Mouse (Mus musculus): ENCODE data around the gene Rims1.

Gene Rims1

DNA sequence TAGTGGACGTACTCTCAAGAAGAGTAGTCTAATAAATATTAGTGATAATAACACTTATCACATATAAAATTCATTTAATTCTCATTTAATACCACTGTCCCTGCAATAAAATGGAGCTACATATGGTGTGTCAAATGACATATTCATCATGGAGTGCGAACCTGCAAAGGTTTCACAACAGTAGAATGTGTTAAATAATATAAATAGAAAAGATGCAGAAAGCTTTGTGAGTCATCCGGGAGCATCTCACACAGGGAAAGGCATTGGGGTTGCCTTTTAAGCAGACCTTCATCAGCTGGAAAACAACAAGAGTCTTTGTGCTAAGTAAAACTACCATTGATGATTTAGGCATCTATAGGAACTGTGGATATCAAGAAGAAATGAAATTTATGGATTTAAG, 220.2 kb downstream of the Rims1 start:
- DNase-seq (ENCODE audit: low spot score), result no peak

DNA sequence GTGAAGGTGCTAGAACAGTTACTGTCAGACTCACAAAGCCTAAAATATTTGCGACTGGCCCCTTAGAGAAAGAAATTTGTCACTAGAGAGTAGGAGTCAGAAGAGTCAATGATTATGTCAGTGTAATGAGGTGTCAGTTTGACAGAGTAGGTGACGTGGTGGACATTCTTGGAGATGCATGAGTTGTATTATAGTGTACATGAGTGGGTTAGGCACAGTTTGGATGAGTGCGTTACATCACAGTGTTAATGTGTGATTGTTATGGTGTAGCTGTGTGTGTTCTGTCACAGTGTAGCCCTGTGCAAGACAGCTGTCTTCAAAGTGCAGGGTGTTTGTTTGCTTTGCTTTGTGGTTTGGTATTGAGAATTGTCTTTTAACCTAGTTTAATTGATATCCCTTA, 226.3 kb downstream of the Rims1 start:
- DNase-seq (ENCODE audit: low spot score), result no peak

DNA sequence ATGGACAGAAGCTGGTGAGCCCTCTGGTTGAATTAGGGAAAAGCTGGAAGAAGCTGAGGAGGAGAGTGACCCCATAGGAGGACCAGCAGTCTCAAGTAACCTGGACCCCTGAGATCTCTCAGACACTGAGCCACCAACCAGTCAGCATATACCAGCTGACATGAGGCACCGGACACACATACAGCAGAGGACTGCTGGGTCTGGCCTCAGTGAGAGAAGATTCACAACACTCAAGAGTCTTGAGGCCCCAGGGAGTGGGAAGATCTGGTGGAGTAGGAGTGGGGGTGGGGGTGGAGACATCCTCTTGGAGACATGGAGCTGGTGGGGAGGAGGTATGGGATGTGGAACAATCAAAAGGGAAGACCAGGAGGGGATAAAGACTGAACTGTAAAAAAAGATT, 233.1 kb downstream of the Rims1 start:
- DNase-seq (ENCODE audit: low spot score), result no peak

DNA sequence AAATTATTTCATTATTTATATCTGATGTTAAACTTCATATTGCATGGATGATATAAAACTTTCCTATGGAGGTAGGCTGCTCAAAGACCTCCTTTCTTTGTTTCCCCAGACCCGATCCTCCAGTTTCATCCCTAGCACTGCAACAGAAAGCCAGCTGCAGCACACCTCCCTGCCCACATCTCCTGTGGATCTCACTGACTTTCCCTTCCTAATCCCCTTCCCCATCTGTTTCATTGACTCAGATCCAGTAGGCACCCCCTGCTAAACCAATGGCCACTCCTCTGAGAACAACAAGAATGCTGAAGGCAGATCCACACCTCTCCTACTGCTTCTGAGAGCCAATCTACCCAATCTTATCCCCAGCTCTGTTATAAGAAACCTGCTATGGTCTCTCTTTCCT, 259.5 kb downstream of the Rims1 start:
- no peak for DNase-seq (ENCODE audit: low spot score)

DNA sequence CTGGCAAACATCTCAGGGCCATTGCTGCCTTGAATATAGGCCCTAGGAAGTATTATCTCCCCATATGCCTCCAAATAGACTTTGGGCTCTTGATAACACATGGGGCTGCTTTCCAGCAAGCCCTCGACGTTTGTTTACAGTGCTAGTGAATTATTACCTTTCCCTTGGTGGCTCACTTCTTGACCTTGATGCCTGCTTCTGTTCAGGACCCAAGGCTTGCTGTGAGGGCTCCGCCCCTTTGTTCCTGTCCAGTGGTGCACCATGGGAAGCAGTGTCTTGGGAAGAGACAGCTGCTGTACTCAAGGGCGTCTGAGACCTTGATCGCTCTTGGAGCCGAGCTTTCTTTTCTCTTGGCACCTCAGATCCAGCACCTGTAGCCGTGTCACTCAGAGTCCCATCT, 267.7 kb downstream of the Rims1 start:
- DNase-seq (ENCODE audit: low spot score), result no peak

DNA sequence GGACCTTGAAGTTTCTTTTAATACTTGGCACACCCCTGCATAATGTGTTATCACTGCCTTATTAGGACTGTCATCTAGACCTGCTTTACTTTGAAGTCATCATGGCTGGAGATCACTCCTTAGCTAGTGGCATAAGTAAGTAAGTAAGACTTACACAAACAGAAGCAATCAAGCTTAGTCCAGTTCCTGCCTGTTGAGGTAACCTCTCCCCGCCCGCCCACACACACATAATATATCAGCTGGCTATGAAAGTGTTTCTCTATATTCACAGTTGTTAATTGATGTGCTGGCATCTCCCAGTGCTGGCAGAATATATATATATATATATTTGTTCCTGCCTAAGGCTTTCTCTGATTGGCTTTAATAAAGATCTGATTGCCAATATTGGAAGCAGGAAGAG, 269.0 kb downstream of the Rims1 start:
- DNase-seq (ENCODE audit: low spot score), result no peak

DNA sequence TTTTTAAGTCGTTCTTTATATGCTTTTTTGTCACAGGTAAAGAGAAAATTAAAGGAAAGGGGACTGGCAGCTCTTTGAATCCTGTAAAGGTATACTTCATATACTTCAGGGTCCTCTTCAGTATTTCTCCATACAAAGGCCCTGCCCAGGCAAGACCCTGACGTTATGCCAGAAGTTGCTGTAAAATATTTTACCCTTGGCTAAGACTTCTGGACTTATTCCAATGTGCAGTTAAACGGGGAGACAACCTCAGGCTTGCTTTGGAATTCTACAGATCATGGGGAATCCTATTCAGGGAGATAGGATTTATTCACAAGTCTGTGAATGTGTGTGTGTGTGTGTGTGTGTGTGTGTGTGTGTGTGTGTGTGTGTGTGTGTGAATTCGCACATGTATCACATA, 270.7 kb downstream of the Rims1 start:
- no peak for DNase-seq (ENCODE audit: low spot score)

DNA sequence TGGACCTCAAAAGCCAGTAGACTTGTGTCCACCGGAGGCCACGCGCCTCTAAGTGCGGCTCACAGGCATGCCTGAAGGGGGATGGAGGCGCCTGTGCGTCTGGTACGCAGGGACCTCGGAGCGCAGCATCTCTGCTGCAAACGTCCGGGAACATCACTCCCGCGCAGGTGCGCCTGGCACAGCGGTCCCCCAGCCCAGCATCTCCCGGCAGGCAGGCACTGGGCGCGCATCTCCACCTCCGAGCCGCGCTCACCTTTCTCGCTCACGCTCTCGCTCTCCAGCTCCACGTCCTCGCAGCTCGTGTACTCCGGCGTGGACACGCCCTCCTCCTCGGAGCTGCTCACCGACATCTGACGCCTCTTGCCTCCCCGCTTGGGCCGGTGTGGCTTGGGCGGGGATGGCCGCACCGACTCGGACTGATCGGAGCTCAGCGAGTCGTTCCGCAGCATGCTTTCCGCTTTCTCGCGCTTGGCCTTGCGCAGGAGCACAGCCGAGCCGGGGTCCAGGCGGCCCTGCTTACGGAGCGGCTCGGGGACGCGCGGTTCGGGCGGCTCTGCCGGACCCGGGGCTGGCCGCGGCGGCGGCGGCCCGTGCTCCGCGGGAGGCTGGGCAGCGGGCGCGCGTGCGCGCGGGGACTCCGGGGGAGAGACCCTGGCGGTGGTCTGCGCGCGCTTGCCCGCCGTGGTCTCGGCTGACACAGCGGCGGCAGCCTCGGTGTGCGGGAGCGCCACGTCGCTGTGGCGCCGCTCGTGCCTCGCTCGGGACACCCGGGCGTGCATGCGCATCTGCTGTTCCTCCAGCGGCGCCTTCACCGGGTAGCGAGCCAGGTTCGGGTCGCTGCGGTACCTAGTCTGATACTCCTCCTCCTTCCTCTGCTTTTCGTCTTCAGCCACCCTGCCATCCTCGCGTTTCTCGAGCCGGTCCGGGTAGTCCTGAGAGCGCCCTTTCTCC, 272.4 kb downstream of the Rims1 start:
- no peak for DNase-seq (ENCODE audit: low spot score)

DNA sequence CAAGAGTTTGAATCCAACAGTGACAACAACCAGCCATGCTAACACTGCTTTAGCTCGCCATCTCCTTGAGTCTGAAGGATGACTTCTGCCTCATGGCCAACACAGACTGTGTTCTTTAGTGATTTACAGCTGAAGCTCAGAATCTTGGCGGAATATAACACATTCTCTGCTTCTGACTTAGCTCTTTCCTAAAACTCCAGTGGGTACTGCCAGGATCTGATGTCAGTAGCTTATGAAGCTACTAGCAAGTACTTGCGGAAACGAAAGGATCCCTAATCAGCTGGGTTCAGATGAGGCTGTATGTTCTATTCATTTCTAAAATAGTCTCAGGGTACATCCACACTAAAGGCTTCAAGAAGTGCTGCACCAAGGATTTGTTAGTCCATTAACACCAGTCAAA, 290.7 kb downstream of the Rims1 start:
- DNase-seq (ENCODE audit: low spot score), result no peak

DNA sequence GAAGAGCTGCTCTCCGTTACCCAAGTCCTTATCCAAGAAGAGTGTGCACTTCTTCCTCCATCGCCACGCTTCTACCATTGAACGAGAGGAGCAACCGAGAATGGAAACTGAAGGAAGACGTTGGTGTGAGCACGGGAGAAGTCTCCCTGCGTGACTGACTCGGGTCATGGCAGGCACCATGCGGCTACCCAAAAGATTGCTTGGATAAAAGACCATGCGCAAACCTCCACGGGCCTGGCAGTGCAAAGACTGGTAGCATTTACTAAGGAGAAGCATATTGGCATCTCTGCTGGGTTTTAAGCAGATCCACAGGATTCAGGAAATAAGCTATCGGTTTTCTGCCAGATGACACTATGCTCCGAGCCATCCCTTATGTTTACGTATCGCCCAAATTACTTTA, 293.4 kb downstream of the Rims1 start:
- no peak for DNase-seq (ENCODE audit: low spot score)

DNA sequence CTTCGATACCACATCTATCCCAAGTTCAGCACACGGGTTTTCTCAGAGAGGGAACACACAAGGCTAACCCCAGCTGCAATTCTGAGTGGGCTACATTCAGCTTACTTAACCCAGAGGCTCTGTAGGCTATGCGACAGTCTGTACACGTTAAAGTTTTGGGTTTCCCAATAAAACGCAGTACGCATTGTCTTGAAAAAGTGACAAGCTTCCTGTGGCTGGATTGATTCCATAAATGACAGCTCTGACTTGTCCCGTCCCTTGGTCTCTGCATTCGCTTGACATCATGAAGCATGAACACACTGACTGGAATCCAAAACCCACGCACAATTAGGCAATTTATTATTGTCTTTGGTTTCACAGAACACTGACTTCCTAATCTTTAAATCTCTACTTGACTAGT, 294.2 kb downstream of the Rims1 start:
- DNase-seq (ENCODE audit: low spot score), result no peak

DNA sequence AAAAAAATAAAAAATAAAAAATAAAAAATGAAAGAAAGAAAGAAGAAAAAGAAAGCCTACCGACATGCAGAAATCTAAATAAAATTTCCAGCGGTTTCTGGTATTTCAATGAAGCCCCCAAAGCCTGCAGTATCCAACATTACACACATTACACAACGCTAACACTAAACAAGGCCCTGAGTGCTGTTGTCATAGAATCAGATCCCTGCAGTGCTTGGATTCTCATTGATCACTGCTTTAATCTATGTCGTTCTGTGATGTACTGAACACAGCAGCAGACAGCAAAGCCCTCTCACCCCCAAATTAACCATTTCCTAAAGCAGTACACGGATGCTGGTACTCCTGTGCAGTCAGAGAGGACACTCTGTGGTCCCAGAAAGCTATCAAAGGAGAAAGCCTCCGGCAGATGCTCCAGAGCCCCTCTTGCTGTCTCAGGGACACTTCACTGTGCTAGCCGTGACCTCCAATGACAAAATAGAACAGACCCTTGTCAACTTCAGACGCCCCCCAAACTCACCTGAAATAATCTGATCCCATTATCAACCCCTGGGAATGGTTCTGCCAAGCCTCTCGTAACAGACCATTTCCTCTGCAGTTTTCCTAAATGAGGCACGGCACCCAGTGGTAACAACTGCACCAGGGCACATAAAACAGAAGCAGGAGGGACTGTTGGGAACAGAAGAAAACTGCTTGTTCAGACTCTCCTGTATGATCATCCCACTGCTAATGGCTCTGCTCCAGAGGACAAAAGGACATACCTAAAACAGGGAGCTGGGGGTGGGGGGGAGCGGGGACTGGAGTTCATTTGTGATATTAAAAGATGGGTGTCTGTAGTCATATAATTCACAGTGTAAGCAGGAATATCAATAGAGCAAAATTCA, 296.8 kb downstream of the Rims1 start:
- no peak for DNase-seq (ENCODE audit: low spot score)

DNA sequence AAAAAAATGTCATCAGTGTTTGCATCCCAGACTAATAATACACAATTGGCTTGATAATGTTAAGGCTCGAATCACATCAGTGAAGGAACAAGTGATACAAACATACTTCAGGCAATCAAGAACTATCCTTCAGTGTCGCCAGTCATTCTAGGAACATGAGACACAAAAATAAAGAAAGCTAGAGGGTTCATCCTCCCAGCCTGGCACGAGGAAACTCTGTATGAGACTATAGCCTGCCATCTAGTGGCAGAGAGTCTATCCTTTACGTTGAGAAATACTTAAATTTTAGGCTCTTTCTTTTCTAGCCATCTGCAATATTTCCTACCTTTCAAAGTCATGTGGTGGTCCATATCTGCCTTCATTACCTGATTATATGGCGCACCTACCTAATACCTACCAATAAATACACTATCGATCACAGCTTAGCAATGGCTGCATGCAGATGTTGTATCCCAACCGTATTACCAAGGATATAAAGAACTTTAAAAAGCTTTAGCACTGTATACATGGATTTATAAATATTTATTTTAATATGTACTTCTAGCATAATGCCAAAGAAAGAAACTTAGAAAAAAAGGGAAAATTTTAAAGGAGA, 318.4 kb downstream of the Rims1 start:
- DNase-seq (ENCODE audit: low spot score), result no peak

DNA sequence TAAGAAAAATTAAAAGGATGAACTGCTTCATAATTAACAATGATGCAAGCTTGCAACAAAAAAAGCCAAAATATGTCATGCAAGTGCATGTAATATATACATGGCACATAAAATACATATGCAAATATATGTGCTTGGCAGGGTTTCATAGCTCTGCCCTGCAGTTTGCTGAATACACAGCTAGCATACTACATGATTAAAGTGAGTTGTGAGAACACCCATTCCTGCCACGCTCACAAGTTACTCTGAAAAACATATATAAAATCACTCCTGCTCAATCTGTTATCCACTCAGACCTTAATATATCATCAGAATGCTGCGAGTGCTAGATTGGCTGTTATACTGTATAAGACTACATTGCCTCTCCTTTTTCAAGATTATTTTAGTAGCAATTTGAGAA, 329.6 kb downstream of the Rims1 start:
- DNase-seq (ENCODE audit: low spot score), result no peak

DNA sequence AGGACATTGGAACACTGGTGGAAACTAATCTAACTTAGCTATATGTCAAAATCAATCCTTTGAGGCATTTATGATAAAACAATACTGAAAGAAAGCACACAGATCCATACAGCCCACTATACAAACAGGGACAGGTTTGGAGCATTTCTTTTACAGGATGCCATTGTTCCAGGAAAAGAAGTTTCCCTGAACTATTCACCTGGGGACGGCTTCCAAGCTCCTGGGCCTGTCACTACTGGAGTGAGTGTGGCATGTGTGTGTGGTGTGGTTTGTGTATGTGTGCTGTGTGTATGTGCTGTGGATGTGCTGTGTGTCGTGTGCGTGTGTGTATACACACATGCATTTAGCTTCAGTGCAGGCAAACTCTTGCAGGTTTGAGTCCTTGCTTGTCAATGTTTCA, 338.8 kb downstream of the Rims1 start:
- DNase-seq (ENCODE audit: low spot score), result no peak

DNA sequence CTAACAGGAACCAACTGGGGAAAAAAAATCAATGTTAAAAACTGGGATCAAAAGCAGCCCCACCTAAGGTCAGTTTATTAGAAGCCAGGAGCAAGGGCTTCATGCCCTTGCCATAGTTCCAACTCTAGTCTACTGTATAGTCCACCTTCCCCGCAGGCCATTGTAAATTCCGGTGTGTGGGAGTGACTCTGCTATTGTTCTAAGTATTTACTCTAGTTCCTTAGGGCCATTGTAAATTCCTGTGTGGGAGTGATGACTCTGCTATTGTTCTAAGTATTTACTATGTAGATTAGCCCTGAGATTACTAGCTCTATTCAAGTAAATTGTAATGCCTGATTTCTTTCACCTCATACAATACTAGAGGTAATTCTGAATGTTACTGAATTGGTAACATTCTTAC, 339.2 kb downstream of the Rims1 start:
- DNase-seq (ENCODE audit: low spot score), result no peak

DNA sequence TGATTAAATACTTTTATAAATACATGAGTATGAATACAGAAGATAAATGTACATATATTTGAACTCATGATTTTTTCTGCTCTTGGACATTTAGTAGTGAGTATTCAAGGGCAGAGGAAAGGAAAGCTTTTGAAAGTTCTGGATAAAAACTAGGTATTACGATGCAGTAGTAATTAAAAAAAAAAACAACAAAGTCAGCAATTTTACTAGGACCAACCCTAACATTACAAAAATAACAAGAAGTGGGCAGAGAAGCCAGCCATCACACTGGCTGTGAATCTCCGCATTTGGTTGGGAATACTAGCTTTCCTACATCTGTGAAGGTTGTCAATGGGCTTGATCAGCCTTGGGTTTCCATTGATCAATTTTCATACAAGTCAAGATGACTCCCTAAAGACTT, 381.8 kb downstream of the Rims1 start:
- no peak for DNase-seq (ENCODE audit: low spot score)

DNA sequence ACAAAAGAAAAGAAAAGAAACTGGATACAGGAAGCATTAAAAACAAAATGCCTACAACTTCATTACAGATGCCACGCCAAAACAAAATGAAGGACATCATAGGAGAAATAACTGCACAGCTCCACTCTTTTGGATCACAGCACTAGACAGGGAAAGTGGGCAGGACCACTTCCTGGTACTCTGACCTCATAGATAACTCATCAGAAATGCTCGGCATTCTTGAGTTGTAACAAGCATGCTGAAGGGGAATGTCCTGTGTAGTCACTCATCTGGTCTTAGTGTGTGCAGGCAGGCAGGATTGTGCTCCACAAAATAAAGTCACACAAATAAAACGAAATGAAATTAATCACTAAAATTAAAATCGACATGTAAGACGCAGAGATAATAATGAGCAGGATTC, 383.7 kb downstream of the Rims1 start:
- DNase-seq (ENCODE audit: low spot score), result no peak

DNA sequence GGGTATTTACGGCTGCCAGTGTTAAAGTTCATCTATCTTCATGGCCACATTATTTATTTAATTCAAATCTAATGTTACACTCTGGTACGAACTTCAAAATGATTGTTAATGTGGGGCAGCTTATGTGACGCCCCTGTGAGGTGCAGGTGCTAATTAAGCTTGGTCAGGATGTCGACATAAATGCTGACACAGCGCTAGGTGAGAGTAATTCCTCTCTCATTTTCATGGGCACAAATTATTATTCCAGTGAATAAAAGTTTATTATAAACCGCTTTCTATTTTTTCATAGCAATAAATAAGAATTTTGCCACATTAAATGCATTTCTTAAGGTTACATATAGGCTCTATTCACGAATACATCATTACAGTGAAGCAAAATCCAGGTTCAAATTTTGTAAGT, 395.6 kb downstream of the Rims1 start:
- no peak for DNase-seq (ENCODE audit: low spot score)

DNA sequence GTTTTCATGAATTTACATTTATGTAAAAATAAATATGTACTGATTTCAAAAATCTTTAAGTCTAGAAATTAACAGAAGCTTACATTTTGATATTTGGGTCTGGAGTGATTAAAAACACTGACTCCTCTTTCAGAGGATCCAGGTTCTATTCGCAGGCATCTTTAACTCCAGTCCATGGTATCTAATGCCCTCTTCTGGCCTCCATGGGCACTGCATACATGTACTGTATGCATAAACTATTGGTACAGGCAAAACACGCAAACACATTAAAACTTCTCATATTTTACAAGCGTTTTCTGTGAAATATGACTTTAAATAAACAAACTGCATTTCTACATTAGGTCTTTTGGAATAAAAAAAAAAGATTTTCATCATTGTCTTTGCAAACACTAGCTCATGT, 419.4 kb downstream of the Rims1 start:
- no peak for DNase-seq (ENCODE audit: low spot score)

DNA sequence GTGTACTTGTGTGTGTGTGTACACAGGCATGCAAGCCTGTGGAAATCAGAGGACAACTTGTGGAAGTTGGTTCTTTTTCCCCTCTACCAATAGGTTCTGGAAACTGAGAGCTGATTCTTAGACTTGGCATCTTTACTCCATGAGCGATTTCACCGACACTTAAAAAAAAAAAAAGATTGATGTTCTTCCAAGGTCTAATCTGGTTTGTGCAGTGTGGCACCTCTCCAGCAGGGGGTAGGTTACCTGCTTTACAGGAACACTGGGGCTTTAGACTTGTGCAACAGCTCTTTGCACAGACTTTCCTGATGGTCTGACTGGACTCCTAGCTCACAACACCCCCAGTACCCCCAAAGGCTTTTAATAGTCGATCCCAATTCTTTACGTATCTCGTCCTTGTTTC, 428.1 kb downstream of the Rims1 start:
- no peak for DNase-seq (ENCODE audit: low spot score)

DNA sequence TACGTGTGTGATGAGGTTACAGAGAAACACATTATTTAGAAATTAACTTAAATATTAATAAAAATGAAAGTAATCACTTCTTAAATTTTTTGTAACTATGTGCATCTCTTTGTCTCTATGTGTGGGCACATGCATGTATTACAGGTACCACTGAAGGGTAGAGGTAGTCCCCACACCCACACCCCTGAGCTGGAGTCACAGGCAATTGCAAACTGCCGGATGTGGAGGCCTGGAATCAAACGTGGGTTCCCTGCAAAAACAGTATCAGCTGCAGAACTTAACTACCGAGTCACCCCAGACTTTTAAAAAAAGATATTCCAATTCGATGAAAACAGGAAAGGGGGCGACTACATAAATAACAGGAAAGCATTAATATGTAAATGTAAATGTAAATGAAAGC, 428.7 kb downstream of the Rims1 start:
- DNase-seq (ENCODE audit: low spot score), result no peak

DNA sequence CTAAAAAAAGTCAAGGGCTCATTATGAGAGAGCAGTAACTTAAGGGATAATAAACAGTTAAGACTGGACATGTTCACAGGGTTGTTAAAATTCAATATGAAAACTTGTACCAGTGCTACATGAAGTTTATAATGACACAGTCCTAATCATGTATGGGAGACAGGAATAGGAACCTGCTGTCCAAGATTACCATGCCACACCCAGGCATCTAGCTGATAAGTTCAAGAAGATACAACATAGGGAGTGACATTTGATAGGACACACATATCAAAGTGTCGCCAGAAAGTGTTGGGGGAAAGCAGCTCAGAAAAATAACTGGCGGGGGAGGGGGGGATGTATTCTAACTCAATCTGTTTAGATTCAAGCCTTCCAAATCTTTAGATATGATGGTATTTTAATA, 449.6 kb downstream of the Rims1 start:
- DNase-seq (ENCODE audit: low spot score), result no peak

All from urinary bladder, postnatal 14 days (tissue).